Comparison of ENCODE assay signal across 8 mouse cellular contexts in genomic region chr16:33399913-33400782, GRCm38 (mm10). TPM values are rescaled to one million over a fixed set of nuclear protein-coding genes. Genes with fewer than 3 reads are reported as not detected.
DNase-seq lines count a peak whose midpoint lies in the region; ATAC-seq and TF ChIP-seq lines count a peak whose summit lies in the region.

No protein-coding gene starts in this region.

- DNase-seq in adrenal gland, postnatal 4 days (ENCODE audit: low spot score in 2 of 2) = peak; percentile 44 to 56
- DNase-seq in fibroblast of lung, adult 2 months (ENCODE audit: low read depth) = peak; percentile 56
- peak; percentile 86 for DNase-seq in heart, postnatal 10 days
- DNase-seq in kidney, postnatal 4 days = peak; percentile 81 to 86
- DNase-seq in right cerebral cortex, postnatal 14 days = peak; percentile 48
- DNase-seq in urinary bladder, postnatal 36 days (ENCODE audit: low spot score in 2 of 2) = peak; percentile 60 to 75

- H3K4me3 ChIP-seq in ES-Bruce4 (ENCODE audit: low read depth, low read length) = peak overlapping the region; percentile 74

- TF ChIP-seq CTCF in ES-Bruce4 (IDR thresholded peaks at IDR 0.05; ENCODE audit: low read depth, low read length) = no peak

- TF ChIP-seq EP300 in ES-Bruce4 (IDR thresholded peaks at IDR 0.05; ENCODE audit: insufficient read depth, low read depth, low read length) = no peak

- TF ChIP-seq POLR2A in ES-Bruce4 (IDR thresholded peaks at IDR 0.05; ENCODE audit: insufficient read depth, low read length) = no peak

- no peak overlapping the region for H3K27ac ChIP-seq in ES-Bruce4 (ENCODE audit: insufficient read depth, low read length)

- H3K9ac ChIP-seq in ES-Bruce4 (ENCODE audit: low read depth, poor library complexity, severe bottlenecking) = peak overlapping the region; percentile 38

- no peaks in the 10 kb centered on the region for H3K36me3 ChIP-seq in ES-Bruce4 (ENCODE audit: control insufficient read depth, insufficient read depth, low read length, poor library complexity, severe bottlenecking)

- H3K4me1 ChIP-seq in ES-Bruce4 (ENCODE audit: control insufficient read depth, insufficient read depth, low read length) = no peaks in the 10 kb centered on the region

- peak; percentile 99 for ATAC-seq in megakaryocyte, adult 5-6 weeks (ENCODE audit: poor library complexity, severe bottlenecking)

- intact Hi-C loops in heart, postnatal 10 days (cut with DNase I) = no loop called here

- no peaks in the 10 kb centered on the region for H3K9me3 ChIP-seq in ES-Bruce4 (replicated peaks; ENCODE audit: control insufficient read depth, insufficient read depth, low read length, poor library complexity, severe bottlenecking)

- no peaks in the 10 kb centered on the region for H3K27me3 ChIP-seq in ES-Bruce4 (ENCODE audit: control insufficient read depth, insufficient read depth, low read length, poor library complexity, severe bottlenecking)

RNA-seq across cellular contexts. Expression of gene Zfp148, which starts 19.5 kb away (rescaled TPM):
- polyA plus RNA-seq in ES-Bruce4 (2011; ENCODE audit: insufficient read depth, insufficient read length, low read depth, missing spikeins) = 46.8 and 48.1 TPM in 2 replicates
- total RNA-seq in adrenal gland, postnatal 4 days (2021) = 10 to 100 TPM; 75.9 to 76.6 TPM
- 10 to 100 TPM; 50.3 to 51.4 TPM for total RNA-seq in heart, postnatal 10 days (2021)
- 53.3 TPM in 2 replicates for total RNA-seq in megakaryocyte, adult 5-6 weeks (2015)
- 24.4 and 24.9 TPM in 2 replicates for total RNA-seq in megakaryocyte, adult 5-6 weeks (2017)
